ENCODE assay signal across 23 mouse cellular contexts in the genomic region with DNA sequence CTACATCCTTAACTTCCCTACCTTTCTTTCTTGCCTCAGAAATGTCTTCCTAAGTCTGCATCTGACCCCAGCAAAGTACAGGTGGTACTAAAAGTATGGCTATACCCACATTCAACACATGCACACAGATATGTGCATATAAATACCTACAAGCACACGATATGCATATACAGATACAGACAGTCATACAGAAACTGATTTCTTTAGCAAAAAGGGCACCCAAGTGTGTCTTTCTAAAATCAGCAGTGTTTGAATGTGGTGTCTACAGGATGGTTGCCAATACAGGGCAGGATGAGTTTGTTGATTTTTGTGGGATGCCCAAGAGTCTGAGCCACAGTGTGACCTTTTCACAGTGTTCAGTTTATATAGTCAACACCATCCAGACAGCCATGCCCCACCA.
"Had no signal": no experiment of that assay in that cellular context is flagged by ENCODE, and none has a peak within 500 bp of the region (broad histone marks: within the 10 kb centered on the region; RNA-seq: fewer than 3 reads in every experiment).

No protein-coding gene starts in this region.

- H3K4me2 ChIP-seq: limb, embryonic 13.5 days; liver, embryonic 12.5 days; liver, embryonic 15.5 days; lung, embryonic 15.5 days; midbrain, embryonic 12.5 days; neural tube, embryonic 12.5 days; neural tube, embryonic 15.5 days; stomach, embryonic 15.5 days had no signal

- H3K4me3 ChIP-seq: layer of hippocampus, adult 2 months; limb, embryonic 10.5 days; limb, embryonic 13.5 days; liver, embryonic 12.5 days; liver, embryonic 15.5 days; lung, embryonic 15.5 days; midbrain, embryonic 12.5 days; neural tube, embryonic 12.5 days; neural tube, embryonic 15.5 days; stomach, embryonic 15.5 days had no signal

- H3K36me3 ChIP-seq: limb, embryonic 10.5 days; limb, embryonic 13.5 days; liver, embryonic 12.5 days; liver, embryonic 15.5 days; lung, embryonic 15.5 days; midbrain, embryonic 12.5 days; neural tube, embryonic 12.5 days; neural tube, embryonic 15.5 days; stomach, embryonic 15.5 days had no signal

- H3K27ac ChIP-seq: layer of hippocampus, adult 2 months; limb, embryonic 10.5 days; limb, embryonic 13.5 days; liver, embryonic 15.5 days; lung, embryonic 15.5 days; midbrain, embryonic 12.5 days; neural tube, embryonic 12.5 days; neural tube, embryonic 15.5 days; stomach, embryonic 15.5 days had no signal

- H3K4me1 ChIP-seq: limb, embryonic 10.5 days; limb, embryonic 13.5 days; lung, embryonic 15.5 days; midbrain, embryonic 12.5 days; neural tube, embryonic 12.5 days; neural tube, embryonic 15.5 days; stomach, embryonic 15.5 days had no signal

- DNase-seq: kidney, adult 18-20 months; kidney, adult 9 months; kidney, postnatal 14 days; layer of hippocampus, adult 9-11 months; liver; lung, adult 18-20 months; lung, postnatal 10 days; lung, postnatal 36 days; retina, postnatal 1 day; right cerebral cortex, postnatal 25 days; thymus, postnatal 25 days had no signal

- ATAC-seq: intestine, embryonic 16.5 days; liver, embryonic 12.5 days; midbrain, embryonic 16.5 days had no signal

- H3K9me3 ChIP-seq: limb, embryonic 10.5 days; limb, embryonic 13.5 days; liver, embryonic 12.5 days; liver, embryonic 15.5 days; lung, embryonic 15.5 days; neural tube, embryonic 12.5 days; neural tube, embryonic 15.5 days; stomach, embryonic 15.5 days had no signal

- H3K27me3 ChIP-seq: limb, embryonic 13.5 days; liver, embryonic 12.5 days; liver, embryonic 15.5 days; lung, embryonic 15.5 days; midbrain, embryonic 12.5 days; neural tube, embryonic 12.5 days; neural tube, embryonic 15.5 days; stomach, embryonic 15.5 days had no signal

- H3K9ac ChIP-seq: limb, embryonic 13.5 days; liver, embryonic 12.5 days; liver, embryonic 15.5 days; lung, embryonic 15.5 days; midbrain, embryonic 12.5 days; neural tube, embryonic 12.5 days; neural tube, embryonic 15.5 days; stomach, embryonic 15.5 days had no signal
